Mouse (Mus musculus) hindbrain, embryonic 13.5 days (tissue): ENCODE measurements around the gene Prps1l3. TPM values are rescaled to one million over a fixed set of nuclear protein-coding genes. Genes with fewer than 3 reads are reported as not detected.

ENCODE experiments used
- ATAC-seq: fragments of 200-750 bp; cut with Nextera tagmentation; 2 replicates; pipeline ENCODE4 v1.8.0; 2017; ENCODE audit warnings: moderate TSS enrichment; ENCODE audit not compliant: low FRiP score
- H3K27ac ChIP-seq: fragments of 300-500 bp; sonication (generic); 2 replicates; pipeline ENCODE4 v1.5.1; 2015; ENCODE audit warnings: inconsistent platforms, mild to moderate bottlenecking, moderate library complexity
- H3K27me3 ChIP-seq: fragments of 300-500 bp; sonication (generic); 2 replicates; pipeline ENCODE4 v1.6.1; 2015; ENCODE audit warnings: mild to moderate bottlenecking, inconsistent platforms
- H3K36me3 ChIP-seq: fragments of 300-500 bp; sonication (generic); 2 replicates; pipeline ENCODE4 v1.6.1; 2015; ENCODE audit warnings: mild to moderate bottlenecking, inconsistent platforms
- H3K4me1 ChIP-seq: fragments of 300-500 bp; sonication (generic); replicated peaks from 2 replicates; pipeline ENCODE4 v1.6.1; 2015; ENCODE audit warnings: inconsistent platforms
- H3K4me2 ChIP-seq: fragments of 300-500 bp; sonication (generic); 2 replicates; pipeline ENCODE4 v1.6.1; 2015; ENCODE audit warnings: inconsistent platforms, mild to moderate bottlenecking, moderate library complexity
- H3K4me3 ChIP-seq: fragments of 300-500 bp; sonication (generic); 2 replicates; pipeline ENCODE4 v1.5.1; 2015; ENCODE audit warnings: mild to moderate bottlenecking, inconsistent platforms
- H3K9ac ChIP-seq: fragments of 300-500 bp; sonication (generic); 2 replicates; pipeline ENCODE4 v1.6.1; 2015; ENCODE audit warnings: mild to moderate bottlenecking, inconsistent platforms
- H3K9me3 ChIP-seq: fragments of 300-500 bp; sonication (generic); 2 replicates; pipeline ENCODE4 v1.6.1; 2016; ENCODE audit warnings: inconsistent platforms
- WGBS: fragments of 180-500 bp; shearing (Covaris S2); methylation state at CpG from one replicate; pipeline ENCODE4 v1.1.7; 2015; 5-methylcytosine and 5-hydroxymethylcytosine counted together
- polyA plus RNA-seq: library from polyadenylated mRNA; unstranded; fragments of >200 nt; fragmentation: Nextera tagmentation; extraction: Ambion mirVana; gene quantifications from 2 replicates; pipeline ENCODE4 v1.2.1, GENCODE M21; 2015

Gene Prps1l3
- polyA plus RNA-seq: 33.1 and 33.4 TPM in 2 replicates

DNA sequence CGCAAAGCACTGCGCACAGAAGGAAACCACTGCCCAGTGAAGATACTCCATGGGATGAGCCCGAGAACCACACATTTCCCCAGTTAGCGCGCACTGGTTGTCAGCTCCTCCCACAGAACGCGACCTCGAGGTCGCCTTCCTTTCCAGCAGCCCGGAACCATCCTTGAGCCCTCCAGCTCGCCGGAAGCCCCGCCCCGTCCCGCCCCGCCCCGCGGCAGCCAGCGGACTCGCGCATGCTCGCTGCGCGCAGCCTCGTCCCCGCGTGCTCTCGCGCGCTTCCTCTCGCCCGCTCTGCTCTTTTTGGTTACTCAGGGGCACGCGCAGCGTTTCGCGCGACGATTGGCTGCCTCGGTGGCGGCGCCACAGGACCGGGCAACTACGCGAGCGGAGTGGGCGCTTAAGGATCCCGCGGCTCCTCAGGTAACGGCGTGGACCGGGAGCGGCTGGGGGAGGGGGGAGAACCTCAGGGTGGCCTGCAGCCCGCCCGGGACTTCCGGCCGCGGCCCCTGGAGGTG lies at the start of gene Prps1l3, which contains the start of gene Mipol1:
Gene Prps1l3, plus strand, starts transcription at position 221 of the 515 bp plus-strand sequence.
Gene Mipol1, plus strand, starts transcription at position 236 of the 515 bp plus-strand sequence.
- Histone ChIP-seq H3K27ac (peak within 1 kb of the TSS; percentile 86), H3K9me3 (no peaks in the 10 kb centered on the region), H3K9ac (peak within 1 kb of the TSS; percentile 80), H3K4me2 (peak within 1 kb of the TSS; percentile 55), H3K4me1 (peaks cover 7% of the 10 kb centered on the region), H3K4me3 (peak within 1 kb of the TSS; percentile 73), H3K36me3 (no peaks in the 10 kb centered on the region), H3K27me3 (no peaks in the 10 kb centered on the region)
- WGBS: under 1% methylated on average over 57 of the region's 58 CpGs
- ATAC-seq: peak; percentile 98

DNA sequence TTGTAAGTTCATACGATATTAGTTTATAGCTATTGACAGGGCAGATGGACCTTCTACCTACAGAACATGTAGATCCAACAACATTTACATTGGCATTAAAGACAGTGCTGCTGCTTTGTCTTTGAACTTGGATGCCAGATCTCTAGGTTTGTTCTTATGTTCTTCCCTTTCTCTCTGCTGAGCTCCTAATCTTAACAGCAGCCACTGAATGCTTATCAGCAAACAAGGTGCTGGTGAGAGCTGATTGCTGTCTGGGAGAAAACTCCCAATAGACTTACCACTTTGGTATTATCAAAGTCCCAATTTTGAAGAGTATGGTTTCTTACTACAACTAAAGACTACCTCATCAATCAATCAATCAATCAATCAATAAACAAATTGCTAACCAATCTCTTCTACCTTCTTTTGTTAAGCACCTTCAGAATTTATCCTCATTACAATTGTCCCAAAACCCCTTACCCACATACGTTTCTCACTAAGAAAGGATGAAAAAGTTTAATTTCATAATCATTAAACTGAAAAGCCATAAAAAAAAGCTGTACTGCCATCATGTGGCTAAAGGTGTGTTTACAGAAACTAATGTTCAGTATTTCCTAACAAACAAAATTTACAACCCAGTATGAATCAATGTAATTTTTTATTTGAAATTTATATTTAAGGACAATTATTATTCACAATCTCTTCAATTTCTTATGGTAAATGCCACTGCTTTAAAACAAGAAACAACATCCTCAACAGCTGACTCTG lies 45.6 kb upstream of the Prps1l3 start:
- H3K27ac ChIP-seq: no peak overlapping the region
- WGBS: 67% methylated on average over 2 of the region's 2 CpGs
- H3K9me3 ChIP-seq: no peaks in the 10 kb centered on the region
- no peak overlapping the region for H3K9ac ChIP-seq
- H3K4me3 ChIP-seq: no peak overlapping the region
- no peaks in the 10 kb centered on the region for H3K36me3 ChIP-seq
- ATAC-seq: no peak
- 0 out of 2 replicates have a peak, but pooled peaks cover 3% of the 10 kb centered on the region for H3K27me3 ChIP-seq
- H3K4me1 ChIP-seq: peaks cover 5% of the 10 kb centered on the region
- no peak overlapping the region for H3K4me2 ChIP-seq

DNA sequence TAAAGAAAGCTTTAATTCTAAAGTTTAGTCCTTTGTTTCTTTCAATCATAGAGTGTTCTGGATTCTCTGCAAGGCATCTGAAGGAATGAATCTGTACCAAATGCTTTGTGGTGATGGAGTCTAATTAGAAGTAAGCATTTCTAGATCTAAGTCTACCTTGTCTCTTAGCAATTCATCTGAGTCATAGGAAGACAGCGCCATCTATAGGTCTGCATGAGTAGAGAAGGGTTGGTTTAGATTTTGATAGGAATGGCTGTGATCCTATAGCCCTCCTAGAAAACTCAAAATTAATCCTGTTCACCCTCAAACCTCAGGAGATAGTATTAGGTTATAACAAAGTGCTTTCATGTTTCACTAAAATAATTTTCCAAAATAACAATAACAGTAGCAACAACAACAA lies 44.7 kb upstream of the Prps1l3 start:
- Histone ChIP-seq H3K27me3 (0 out of 2 replicates have a peak, but pooled peaks cover 3% of the 10 kb centered on the region), H3K9ac (no peak overlapping the region), H3K4me1 (no peaks in the 10 kb centered on the region), H3K36me3 (no peaks in the 10 kb centered on the region), H3K4me2 (no peak overlapping the region), H3K9me3 (no peaks in the 10 kb centered on the region), H3K4me3 (no peak overlapping the region), H3K27ac (no peak overlapping the region)
- 0% methylated on average over 1 of the region's 1 CpGs for WGBS
- no peak for ATAC-seq

DNA sequence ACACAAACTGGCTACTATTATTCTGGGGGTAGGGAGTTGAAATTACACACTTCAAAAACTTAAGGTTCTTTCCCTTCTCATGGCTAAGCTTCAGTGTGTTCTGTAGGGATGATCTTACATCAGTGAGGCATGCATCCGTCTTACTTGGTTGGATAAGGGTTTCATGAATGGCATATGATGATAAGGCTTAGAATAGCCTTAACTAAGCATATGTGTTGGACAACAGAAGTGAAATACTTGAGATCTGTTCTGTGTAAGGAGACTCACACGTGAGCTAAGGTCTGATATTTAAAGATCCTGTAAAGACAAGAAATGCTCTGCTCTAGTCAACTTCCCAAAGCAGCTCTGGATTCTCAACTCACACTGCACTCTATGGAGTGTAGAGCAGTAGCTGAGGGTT lies 44.1 kb upstream of the Prps1l3 start:
- no peak overlapping the region for H3K4me2 ChIP-seq
- H3K9ac ChIP-seq: no peak overlapping the region
- no peaks in the 10 kb centered on the region for H3K9me3 ChIP-seq
- H3K27me3 ChIP-seq: 0 out of 2 replicates have a peak, but pooled peaks cover 6% of the 10 kb centered on the region
- no peaks in the 10 kb centered on the region for H3K4me1 ChIP-seq
- H3K36me3 ChIP-seq: no peaks in the 10 kb centered on the region
- no peak overlapping the region for H3K4me3 ChIP-seq
- no peak overlapping the region for H3K27ac ChIP-seq
- ATAC-seq: no peak
- 77% methylated on average over 2 of the region's 2 CpGs for WGBS

DNA sequence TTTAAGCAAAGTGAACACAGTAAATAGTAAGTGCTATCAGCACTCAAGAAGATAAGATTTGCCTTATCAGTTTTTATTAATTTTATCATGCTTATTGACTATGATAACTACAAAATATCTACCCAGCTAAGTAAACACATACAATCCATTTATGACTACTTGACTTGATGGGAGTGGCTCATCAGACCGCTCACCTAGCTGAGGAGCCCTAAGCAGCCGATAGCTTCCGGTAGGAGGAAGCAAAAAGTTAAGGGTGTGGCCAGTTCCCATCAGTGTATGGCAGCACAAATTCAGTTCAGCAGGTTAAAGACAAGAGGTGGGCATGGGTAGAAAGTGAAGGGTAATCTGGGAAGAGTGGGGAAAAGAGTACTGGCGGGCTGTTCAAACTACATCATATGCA lies 43.2 kb upstream of the Prps1l3 start:
- no peak overlapping the region for H3K4me3 ChIP-seq
- no peak overlapping the region for H3K27ac ChIP-seq
- H3K4me2 ChIP-seq: no peak overlapping the region
- H3K36me3 ChIP-seq: no peaks in the 10 kb centered on the region
- no peaks in the 10 kb centered on the region for H3K9me3 ChIP-seq
- H3K27me3 ChIP-seq: 0 out of 2 replicates have a peak, but pooled peaks cover 6% of the 10 kb centered on the region
- WGBS: 92% methylated on average over 4 of the region's 4 CpGs
- ATAC-seq: no peak
- no peak overlapping the region for H3K9ac ChIP-seq
- H3K4me1 ChIP-seq: no peaks in the 10 kb centered on the region

DNA sequence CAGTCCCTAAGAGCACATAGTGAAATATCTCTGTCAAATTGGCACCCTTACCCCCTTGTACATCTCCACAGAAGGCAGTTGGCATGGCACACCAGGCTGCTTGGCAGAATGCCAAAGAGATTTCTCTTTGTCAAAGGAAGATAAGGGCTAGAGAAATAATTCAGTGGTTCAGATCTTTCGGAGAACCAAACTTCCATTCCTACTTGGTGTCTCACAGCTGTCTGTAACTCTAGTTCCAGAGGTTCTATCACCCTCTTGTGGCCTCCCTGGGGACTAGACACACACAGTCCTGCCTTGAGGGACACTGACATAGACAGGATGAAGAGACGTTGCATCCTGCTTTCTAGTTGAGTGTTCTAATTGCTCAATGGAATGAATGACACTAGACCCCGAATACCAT lies 35.6 kb upstream of the Prps1l3 start:
- peaks cover 11% of the 10 kb centered on the region for H3K4me1 ChIP-seq
- no peak overlapping the region for H3K9ac ChIP-seq
- H3K9me3 ChIP-seq: no peaks in the 10 kb centered on the region
- no peak overlapping the region for H3K27ac ChIP-seq
- ATAC-seq: no peak
- peaks cover 30% of the 10 kb centered on the region for H3K27me3 ChIP-seq
- H3K4me3 ChIP-seq: no peak overlapping the region
- WGBS: 27% methylated on average over 3 of the region's 3 CpGs
- no peak overlapping the region for H3K4me2 ChIP-seq
- no peaks in the 10 kb centered on the region for H3K36me3 ChIP-seq

DNA sequence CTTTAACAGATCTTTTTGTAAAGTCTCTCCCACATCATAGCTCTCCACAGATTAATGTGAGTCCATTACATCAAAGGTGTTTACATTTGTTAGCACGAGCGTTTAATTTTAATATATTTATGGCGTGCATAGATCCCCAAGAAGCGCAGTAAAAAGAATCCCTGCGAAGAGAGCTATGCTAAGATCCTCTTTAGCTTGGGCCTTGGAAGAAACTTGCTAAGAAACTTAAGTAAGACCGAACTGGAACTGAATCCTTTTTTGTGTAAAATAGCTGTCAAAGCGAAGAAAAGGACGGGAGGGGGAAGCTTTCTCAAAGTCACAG lies 34.0 kb upstream of the Prps1l3 start:
- no peaks in the 10 kb centered on the region for H3K36me3 ChIP-seq
- peaks cover 27% of the 10 kb centered on the region for H3K27me3 ChIP-seq
- H3K27ac ChIP-seq: no peak overlapping the region
- WGBS: 7% methylated on average over 8 of the region's 8 CpGs
- peak overlapping the region; percentile 74 for H3K4me2 ChIP-seq
- peak overlapping the region; percentile 44 for H3K4me3 ChIP-seq
- peak overlapping the region; percentile 63; the same call in 1 of the 2 replicates for H3K9ac ChIP-seq
- H3K9me3 ChIP-seq: no peaks in the 10 kb centered on the region
- ATAC-seq: no peak
- peaks cover 11% of the 10 kb centered on the region for H3K4me1 ChIP-seq

DNA sequence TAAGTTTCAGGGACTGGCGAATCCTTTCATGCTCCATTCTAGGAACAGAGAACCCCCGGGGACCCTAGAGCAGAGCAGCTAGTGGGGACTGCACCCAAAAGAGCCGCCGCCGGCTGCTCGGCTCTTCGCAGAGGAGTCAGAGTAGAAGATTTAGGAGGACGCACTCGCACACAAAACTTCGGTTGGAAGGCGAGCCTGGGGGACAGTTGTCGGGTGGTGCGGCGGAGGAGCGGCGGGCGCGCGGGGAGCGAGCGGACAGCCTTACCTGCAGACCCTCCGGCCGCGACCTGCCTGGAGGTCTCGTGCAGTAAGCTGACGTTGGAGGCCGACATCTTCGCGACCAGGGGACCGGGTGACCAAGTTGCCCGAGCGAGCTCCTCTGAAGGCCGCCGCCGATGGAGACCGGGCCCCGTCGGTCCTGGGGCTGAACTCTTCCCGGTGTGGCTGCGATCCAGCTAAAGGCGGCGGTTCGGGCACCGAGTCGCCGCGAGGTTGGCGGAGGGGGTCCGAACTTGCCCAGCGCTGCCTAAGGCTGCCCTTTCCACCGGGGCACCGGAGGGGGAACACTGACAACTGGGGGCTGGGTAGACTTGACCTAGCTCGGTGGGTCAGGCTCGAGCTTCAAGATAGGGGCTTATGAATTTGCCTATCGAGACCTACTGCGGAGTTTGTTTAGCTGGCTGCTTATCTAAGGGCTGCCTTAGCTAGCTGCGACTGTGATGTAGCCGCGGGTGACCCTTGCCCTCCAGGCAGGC lies 33.4 kb upstream of the Prps1l3 start:
- Histone ChIP-seq H3K4me2 (peak overlapping the region; percentile 74), H3K9me3 (no peaks in the 10 kb centered on the region), H3K4me3 (peak overlapping the region; percentile 44), H3K36me3 (no peaks in the 10 kb centered on the region), H3K4me1 (peaks cover 11% of the 10 kb centered on the region), H3K27ac (no peak overlapping the region), H3K27me3 (peaks cover 27% of the 10 kb centered on the region), H3K9ac (peak overlapping the region; percentile 63)
- under 1% methylated on average over 59 of the region's 59 CpGs for WGBS
- peak; percentile 54; the same call in 1 of the 2 replicates for ATAC-seq

DNA sequence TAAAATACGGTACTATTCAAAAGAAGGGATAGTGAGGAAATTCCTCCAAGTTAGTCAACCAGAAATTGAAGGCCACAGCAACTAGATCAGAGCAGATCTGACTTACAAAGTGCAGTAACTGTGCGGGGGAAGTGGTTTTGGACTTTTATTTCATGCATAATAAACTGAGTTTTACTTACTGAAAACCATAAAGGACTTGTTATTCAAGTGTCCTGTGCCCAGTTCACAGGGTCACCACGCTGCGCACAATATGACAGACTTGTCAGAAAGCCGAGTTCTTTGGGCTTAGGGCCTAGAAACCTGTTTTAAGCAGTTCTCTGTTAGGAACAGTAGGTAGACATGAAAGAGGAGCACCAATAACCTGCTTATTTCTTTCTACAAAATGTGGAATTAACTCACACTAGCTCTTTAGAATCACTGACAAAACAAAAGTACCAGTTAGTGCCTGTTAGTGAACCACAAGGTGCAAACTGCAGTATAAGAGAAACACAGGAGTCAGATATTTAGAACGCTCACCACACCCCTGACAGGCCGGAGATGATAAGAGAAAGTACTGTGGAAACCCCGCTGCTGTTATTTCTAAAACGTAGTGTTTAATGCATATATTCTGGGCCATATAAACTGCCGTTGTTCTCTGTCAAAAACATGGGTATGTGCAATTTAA lies 32.7 kb upstream of the Prps1l3 start, which contains the start of gene Slc25a21:
Gene Slc25a21, minus strand, starts transcription at position 110 of the 664 bp plus-strand sequence.
- H3K4me2 ChIP-seq: peak within 1 kb of the TSS; percentile 74
- no peaks in the 10 kb centered on the region for H3K9me3 ChIP-seq
- peaks cover 27% of the 10 kb centered on the region for H3K27me3 ChIP-seq
- H3K36me3 ChIP-seq: no peaks in the 10 kb centered on the region
- H3K4me1 ChIP-seq: peaks cover 11% of the 10 kb centered on the region
- H3K9ac ChIP-seq: peak within 1 kb of the TSS; percentile 63
- ATAC-seq: no peak
- peak within 1 kb of the TSS; percentile 44 for H3K4me3 ChIP-seq
- 46% methylated on average over 10 of the region's 10 CpGs for WGBS
- H3K27ac ChIP-seq: no peak within 1 kb of the TSS

DNA sequence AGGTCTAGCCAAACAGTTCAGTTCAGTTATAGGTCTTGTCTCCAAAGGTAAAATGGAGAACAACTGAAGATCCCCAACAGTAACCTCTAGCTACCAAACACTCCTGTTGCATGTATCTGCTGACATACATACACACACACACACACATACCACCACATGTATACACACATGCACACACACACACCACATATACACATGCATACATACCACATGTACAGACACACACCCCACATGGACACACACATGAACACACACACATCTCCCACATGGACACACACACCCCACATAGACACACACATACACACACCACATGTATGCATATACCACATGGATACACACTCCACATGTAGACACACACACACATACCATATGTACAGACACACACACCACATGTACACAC lies 31.9 kb upstream of the Prps1l3 start:
- Histone ChIP-seq H3K9ac (no peak overlapping the region), H3K4me2 (no peak overlapping the region), H3K9me3 (no peaks in the 10 kb centered on the region), H3K4me1 (peaks cover 11% of the 10 kb centered on the region), H3K4me3 (no peak overlapping the region), H3K27ac (no peak overlapping the region), H3K27me3 (peaks cover 27% of the 10 kb centered on the region), H3K36me3 (no peaks in the 10 kb centered on the region)
- peak; percentile 36; the same call in 1 of the 2 replicates for ATAC-seq

DNA sequence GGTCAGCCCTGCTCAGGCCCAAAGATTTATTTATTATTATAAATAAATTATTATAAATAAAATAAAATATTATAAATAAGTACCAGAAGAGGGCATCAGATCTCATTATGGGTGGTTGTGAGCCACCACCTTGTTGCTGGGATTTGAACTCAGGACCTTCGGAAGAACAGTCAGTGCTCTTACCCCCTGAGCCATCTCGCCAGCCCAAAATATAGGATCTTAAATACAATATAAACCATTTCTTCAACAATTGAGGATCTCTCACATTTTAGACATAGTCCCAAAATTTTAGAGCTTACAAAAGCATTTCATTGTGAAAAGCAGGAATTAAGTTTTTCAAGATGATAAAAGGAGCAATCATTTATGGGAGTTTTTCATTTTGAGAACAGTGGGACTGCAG lies 30.8 kb upstream of the Prps1l3 start:
- H3K36me3 ChIP-seq: no peaks in the 10 kb centered on the region
- H3K27me3 ChIP-seq: peaks cover 27% of the 10 kb centered on the region
- H3K9ac ChIP-seq: no peak overlapping the region
- ATAC-seq: no peak
- no peak overlapping the region for H3K4me3 ChIP-seq
- H3K4me2 ChIP-seq: no peak overlapping the region
- H3K27ac ChIP-seq: no peak overlapping the region
- peaks cover 11% of the 10 kb centered on the region for H3K4me1 ChIP-seq
- 97% methylated on average over 2 of the region's 2 CpGs for WGBS
- H3K9me3 ChIP-seq: no peaks in the 10 kb centered on the region

DNA sequence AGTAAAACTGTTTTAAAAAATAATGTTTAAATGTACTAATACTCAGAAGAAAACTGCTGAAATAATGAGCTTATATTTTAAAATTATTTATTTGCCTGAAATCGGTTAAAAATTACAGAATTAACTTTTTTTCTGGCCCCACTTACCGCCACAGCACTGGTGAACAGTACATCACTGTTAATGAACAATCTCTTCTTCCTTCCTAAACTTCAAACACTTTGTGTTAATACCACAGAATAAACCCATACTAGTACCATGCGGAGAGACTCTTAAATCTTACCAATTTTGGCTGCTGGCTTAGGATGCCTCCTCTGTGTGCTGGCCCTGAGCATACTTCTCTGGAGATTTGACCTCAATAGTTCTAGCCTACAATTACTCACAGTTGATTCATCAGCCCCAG lies 28.3 kb upstream of the Prps1l3 start:
- Histone ChIP-seq H3K4me1 (peaks cover 4% of the 10 kb centered on the region), H3K27ac (no peak overlapping the region), H3K4me2 (no peak overlapping the region), H3K27me3 (peaks cover 15% of the 10 kb centered on the region), H3K9ac (no peak overlapping the region), H3K4me3 (no peak overlapping the region), H3K9me3 (no peaks in the 10 kb centered on the region), H3K36me3 (no peaks in the 10 kb centered on the region)
- ATAC-seq: no peak
- 98% methylated on average over 3 of the region's 3 CpGs for WGBS
